Mouse (Mus musculus): Measurements from ENCODE around the gene Cfap97d1. TPM values are rescaled to one million over a fixed set of nuclear protein-coding genes. Genes with fewer than 3 reads are reported as not detected.

The Cfap97d1 gene
- total and polyA plus RNA-seq, 3 experiments, result not detected

- H3K4me3 ChIP-seq (ENCODE audit: control insufficient read depth in 1 of 2, insufficient read depth in 1 of 2, low read depth in 2 of 2, low read length in 2 of 2), result no peak overlapping the region
- H3K4me1 ChIP-seq (ENCODE audit: control insufficient read depth in 1 of 2, insufficient read depth in 2 of 2, low read length in 2 of 2), result no peaks in the 10 kb centered on the region
- H3K79me2 ChIP-seq (ENCODE audit: control insufficient read depth, insufficient read depth, low read length, poor library complexity), result no peaks in the 10 kb centered on the region
- TF ChIP-seq CHD2 (IDR thresholded peaks at IDR 0.05; ENCODE audit: low read length), result no peak
- no peak for TF ChIP-seq POLR2AphosphoS2 (IDR thresholded peaks at IDR 0.05; ENCODE audit: low read length)
- no peak for TF ChIP-seq RCOR1 (IDR thresholded peaks at IDR 0.05; ENCODE audit: low read depth, low read length)
- no peak for TF ChIP-seq USF2 (IDR thresholded peaks at IDR 0.05; ENCODE audit: borderline replicate concordance in 1 of 2, insufficient read depth in 1 of 2, low read depth in 1 of 2, low read length in 2 of 2)
- no peak for TF ChIP-seq ZKSCAN1 (IDR thresholded peaks at IDR 0.05; ENCODE audit: low read depth, low read length)
- no peak for TF ChIP-seq ZNF384 (IDR thresholded peaks at IDR 0.05; ENCODE audit: low read depth, low read length)
- TF ChIP-seq CHD1 (IDR thresholded peaks at IDR 0.05; ENCODE audit: low read depth, low read length), result no peak
- TF ChIP-seq UBTF (IDR thresholded peaks at IDR 0.05; ENCODE audit: borderline replicate concordance, insufficient read depth, low read depth, low read length), result no peak
- no peak for TF ChIP-seq POLR2AphosphoS5 (IDR thresholded peaks at IDR 0.05; ENCODE audit: borderline replicate concordance, low read depth, low read length)
- no peak for TF ChIP-seq E2F4 (IDR thresholded peaks at IDR 0.05; ENCODE audit: borderline replicate concordance, low read depth, low read length)
- no peak for TF ChIP-seq MEF2A (IDR thresholded peaks at IDR 0.05; ENCODE audit: extremely low read depth, insufficient replicate concordance, low read depth, low read length, poor library complexity, severe bottlenecking)
- TF ChIP-seq ETS1 (IDR thresholded peaks at IDR 0.05; ENCODE audit: low read depth, low read length), result no peak
- TF ChIP-seq MXI1 (IDR thresholded peaks at IDR 0.05; ENCODE audit: low read depth, low read length), result no peak
- TF ChIP-seq TBP (IDR thresholded peaks at IDR 0.05; ENCODE audit: low read depth, low read length), result no peak
- no peak for TF ChIP-seq NRF1 (IDR thresholded peaks at IDR 0.05; ENCODE audit: insufficient read depth, low read depth, low read length, poor library complexity, severe bottlenecking)
- TF ChIP-seq MAZ (IDR thresholded peaks at IDR 0.05; ENCODE audit: low read depth, low read length), result no peak
- DNase-seq (ENCODE audit: low read depth, low spot score), result no peak
- no peaks in the 10 kb centered on the region for H3K9me3 ChIP-seq (replicated peaks; ENCODE audit: insufficient read depth, low read length)
- H3K9ac ChIP-seq (ENCODE audit: control insufficient read depth, low read depth, low read length, poor library complexity, severe bottlenecking), result no peak overlapping the region
- H3K27me3 ChIP-seq (ENCODE audit: control insufficient read depth in 1 of 2, insufficient read depth in 2 of 2, low read length in 2 of 2), result no peaks in the 10 kb centered on the region
- no peaks in the 10 kb centered on the region for H3K36me3 ChIP-seq (ENCODE audit: control insufficient read depth in 1 of 2, insufficient read depth in 2 of 2, low read length in 2 of 2)
- H3K27ac ChIP-seq (ENCODE audit: control insufficient read depth, low read depth, low read length), result no peak overlapping the region
These were observed 22.2 kb downstream of the Cfap97d1 start for GRCm38 (mm10) chr11:102006271-102006670.

GRCm38 (mm10) chr11:102006688-102007087 is 22.6 kb downstream of the Cfap97d1 start:
- Histone ChIP-seq H3K9ac (ENCODE audit: control insufficient read depth, low read depth, low read length, poor library complexity, severe bottlenecking) (no peak overlapping the region), H3K27ac (ENCODE audit: control insufficient read depth, low read depth, low read length) (no peak overlapping the region), H3K79me2 (ENCODE audit: control insufficient read depth, insufficient read depth, low read length, poor library complexity) (no peaks in the 10 kb centered on the region), H3K36me3 (ENCODE audit: control insufficient read depth in 1 of 2, insufficient read depth in 2 of 2, low read length in 2 of 2) (no peaks in the 10 kb centered on the region), H3K27me3 (ENCODE audit: control insufficient read depth in 1 of 2, insufficient read depth in 2 of 2, low read length in 2 of 2) (no peaks in the 10 kb centered on the region), H3K4me3 (ENCODE audit: control insufficient read depth in 1 of 2, insufficient read depth in 1 of 2, low read depth in 2 of 2, low read length in 2 of 2) (no peak overlapping the region), H3K4me1 (ENCODE audit: control insufficient read depth in 1 of 2, insufficient read depth in 2 of 2, low read length in 2 of 2) (no peaks in the 10 kb centered on the region), H3K9me3 (replicated peaks; ENCODE audit: insufficient read depth, low read length) (no peaks in the 10 kb centered on the region)
- no peak for DNase-seq (ENCODE audit: low read depth, low spot score)
- no peak for TF ChIP-seq SIN3A (IDR thresholded peaks at IDR 0.05; ENCODE audit: low read length)
